Mouse (Mus musculus): ENCODE measurements at regions not wholly inside any gene's neighbourhood (a gene's known extent, or its start where the extent isn't known, plus 50 kb on each side); places are given as distances from the start of the nearest gene placed in this dataset.

DNA sequence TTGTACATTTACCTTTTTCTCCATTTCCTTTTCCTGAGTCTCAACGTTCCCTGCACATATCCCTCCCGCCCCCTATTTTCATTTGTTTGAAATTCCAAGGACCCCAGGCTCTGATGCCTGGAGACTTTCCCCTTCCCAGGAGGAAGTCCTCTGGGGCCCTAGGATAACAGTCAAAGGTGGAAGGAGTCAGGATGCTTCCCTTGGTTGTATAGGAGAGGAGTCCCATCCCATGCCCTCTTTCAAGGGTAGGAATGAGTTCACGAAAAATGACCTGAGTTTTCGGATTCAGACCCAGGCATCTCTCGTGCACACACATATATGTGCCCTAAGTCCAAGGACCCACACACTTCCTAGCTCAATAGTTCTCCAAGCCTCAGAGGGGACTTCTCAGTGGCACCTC lies 143.3 kb upstream of the Zfp703 start:
- no peaks in the 10 kb centered on the region for H3K79me3 ChIP-seq (ENCODE audit: low read depth)
- no peak overlapping the region for H3ac ChIP-seq (ENCODE audit: control insufficient read depth, insufficient read length, low read depth)
- no peak overlapping the region for H3K4me3 ChIP-seq (ENCODE audit: insufficient read depth, poor library complexity, severe bottlenecking)
- no peaks in the 10 kb centered on the region for H3K27me3 ChIP-seq (ENCODE audit: control insufficient read depth, insufficient read depth, insufficient read length)
- H3K79me2 ChIP-seq (ENCODE audit: control insufficient read depth, insufficient read depth) = no peaks in the 10 kb centered on the region
- no peak for TF ChIP-seq USF1 (IDR thresholded peaks at IDR 0.05; ENCODE audit: low read depth)
- no peaks in the 10 kb centered on the region for H3K36me3 ChIP-seq (ENCODE audit: control insufficient read depth, insufficient read depth)

DNA sequence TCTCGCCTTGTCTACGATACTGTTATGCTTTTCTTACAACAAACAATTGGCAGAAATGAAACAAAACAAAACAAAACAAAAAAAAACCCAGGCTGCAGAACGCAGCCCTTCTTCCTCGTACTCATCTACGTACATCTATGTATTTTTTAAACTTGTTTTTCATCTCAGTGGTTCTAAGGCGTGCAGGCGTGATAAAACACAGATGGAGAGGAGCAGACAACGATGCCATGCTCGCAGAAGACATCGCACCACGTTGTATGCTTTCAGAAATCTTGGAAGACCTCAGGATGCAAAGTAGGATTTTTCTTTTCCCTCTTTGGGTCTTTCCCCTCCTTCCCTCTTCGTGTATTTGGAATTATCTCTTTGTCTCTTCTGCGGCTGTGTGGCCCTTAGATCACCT lies 142.5 kb upstream of the Zfp703 start:
- Histone ChIP-seq H3ac (ENCODE audit: control insufficient read depth, insufficient read length, low read depth) (no peak overlapping the region), H3K36me3 (ENCODE audit: control insufficient read depth, insufficient read depth) (no peaks in the 10 kb centered on the region)
- no peak for TF ChIP-seq MYOG (IDR thresholded peaks at IDR 0.05; ENCODE audit: control insufficient read depth, extremely low read depth, insufficient read length)

DNA sequence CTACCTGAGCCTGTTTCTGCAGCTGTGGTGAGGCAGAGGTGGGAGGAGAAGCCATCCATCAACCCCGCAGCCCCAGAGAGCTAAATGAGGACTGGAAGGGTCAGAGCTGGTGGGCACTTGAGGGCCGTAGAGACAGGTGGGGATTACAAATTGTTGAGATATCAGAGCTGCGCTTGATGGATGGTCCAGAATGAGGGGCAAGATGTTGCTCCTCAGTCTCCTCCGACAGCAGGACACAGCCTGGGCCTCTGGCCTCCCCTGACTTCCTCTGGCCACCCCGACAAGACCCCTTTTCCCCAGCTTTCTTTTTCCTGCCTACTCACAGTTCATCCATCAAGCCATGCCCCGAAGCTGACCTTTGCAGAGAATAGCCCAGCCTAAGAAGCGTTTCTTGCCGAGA lies 142.0 kb upstream of the Zfp703 start:
- Histone ChIP-seq H3K36me3 (ENCODE audit: control insufficient read depth, insufficient read depth) (no peaks in the 10 kb centered on the region), H3ac (ENCODE audit: control insufficient read depth, insufficient read length, low read depth) (no peak overlapping the region), H3K27me3 (ENCODE audit: control insufficient read depth, insufficient read depth, insufficient read length) (no peaks in the 10 kb centered on the region), H3K79me3 (ENCODE audit: low read depth) (no peaks in the 10 kb centered on the region), H3K4me3 (ENCODE audit: insufficient read depth, poor library complexity, severe bottlenecking) (no peak overlapping the region), H3K79me2 (ENCODE audit: control insufficient read depth, insufficient read depth) (no peaks in the 10 kb centered on the region)
- no peak for TF ChIP-seq CEBPB (IDR thresholded peaks at IDR 0.05; ENCODE audit: low read depth)
- TF ChIP-seq MAX (IDR thresholded peaks at IDR 0.05) = no peak
- no peak for TF ChIP-seq USF1 (IDR thresholded peaks at IDR 0.05; ENCODE audit: low read depth)
- no peak for TF ChIP-seq MYOD1 (IDR thresholded peaks at IDR 0.05; ENCODE audit: control insufficient read depth, insufficient read length, low read depth)
- no peak for TF ChIP-seq MYOG (IDR thresholded peaks at IDR 0.05; ENCODE audit: control insufficient read depth, extremely low read depth, insufficient read length)
- no peak for TF ChIP-seq CTCF (IDR thresholded peaks at IDR 0.05; ENCODE audit: control insufficient read depth, insufficient read depth, insufficient read length)
- no peak for TF ChIP-seq FOSL1 (IDR thresholded peaks at IDR 0.05; ENCODE audit: insufficient read depth, low read length, poor library complexity, severe bottlenecking)

More for the DNA sequence above, 142.5 kb upstream of the Zfp703 start:
- no peaks in the 10 kb centered on the region for H3K79me3 ChIP-seq (ENCODE audit: low read depth)
- no peaks in the 10 kb centered on the region for H3K27me3 ChIP-seq (ENCODE audit: control insufficient read depth, insufficient read depth, insufficient read length)
- no peak overlapping the region for H3K4me3 ChIP-seq (ENCODE audit: insufficient read depth, poor library complexity, severe bottlenecking)
- no peaks in the 10 kb centered on the region for H3K79me2 ChIP-seq (ENCODE audit: control insufficient read depth, insufficient read depth)

DNA sequence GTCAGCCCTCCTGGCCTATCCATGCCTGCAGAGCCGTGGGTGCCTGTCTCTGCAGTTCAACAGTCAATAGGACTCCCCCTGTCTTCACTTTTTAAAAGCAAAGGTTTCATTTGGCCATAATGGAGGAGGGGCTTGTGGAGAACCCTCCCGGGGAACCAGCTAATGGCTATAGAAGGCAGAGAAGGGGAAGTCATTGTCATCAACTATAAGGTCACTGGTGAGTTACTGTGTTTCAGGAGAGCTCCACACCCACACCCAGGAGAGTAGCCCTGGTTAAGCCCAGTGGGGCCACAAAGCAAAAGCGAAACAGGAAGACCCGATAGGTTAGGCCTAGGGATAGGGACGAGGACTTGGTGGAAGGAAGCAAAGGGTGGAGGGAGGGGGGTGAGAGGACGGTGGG lies 141.5 kb upstream of the Zfp703 start:
- Histone ChIP-seq H3ac (ENCODE audit: control insufficient read depth, insufficient read length, low read depth) (no peak overlapping the region), H3K27me3 (ENCODE audit: control insufficient read depth, insufficient read depth, insufficient read length) (no peaks in the 10 kb centered on the region), H3K4me3 (ENCODE audit: insufficient read depth, poor library complexity, severe bottlenecking) (no peak overlapping the region), H3K79me2 (ENCODE audit: control insufficient read depth, insufficient read depth) (no peaks in the 10 kb centered on the region), H3K79me3 (ENCODE audit: low read depth) (no peaks in the 10 kb centered on the region), H3K36me3 (ENCODE audit: control insufficient read depth, insufficient read depth) (no peaks in the 10 kb centered on the region)
- no peak for TF ChIP-seq MYOD1 (IDR thresholded peaks at IDR 0.05; ENCODE audit: control insufficient read depth, insufficient read length, low read depth)
- TF ChIP-seq CTCF (IDR thresholded peaks at IDR 0.05; ENCODE audit: control insufficient read depth, insufficient read depth, insufficient read length) = no peak
- TF ChIP-seq MAX (IDR thresholded peaks at IDR 0.05) = no peak
- TF ChIP-seq MYOG (IDR thresholded peaks at IDR 0.05; ENCODE audit: control insufficient read depth, extremely low read depth, insufficient read length) = no peak
- no peak for TF ChIP-seq USF1 (IDR thresholded peaks at IDR 0.05; ENCODE audit: low read depth)
- no peak for TF ChIP-seq CEBPB (IDR thresholded peaks at IDR 0.05; ENCODE audit: low read depth)
- TF ChIP-seq FOSL1 (IDR thresholded peaks at IDR 0.05; ENCODE audit: insufficient read depth, low read length, poor library complexity, severe bottlenecking) = no peak

DNA sequence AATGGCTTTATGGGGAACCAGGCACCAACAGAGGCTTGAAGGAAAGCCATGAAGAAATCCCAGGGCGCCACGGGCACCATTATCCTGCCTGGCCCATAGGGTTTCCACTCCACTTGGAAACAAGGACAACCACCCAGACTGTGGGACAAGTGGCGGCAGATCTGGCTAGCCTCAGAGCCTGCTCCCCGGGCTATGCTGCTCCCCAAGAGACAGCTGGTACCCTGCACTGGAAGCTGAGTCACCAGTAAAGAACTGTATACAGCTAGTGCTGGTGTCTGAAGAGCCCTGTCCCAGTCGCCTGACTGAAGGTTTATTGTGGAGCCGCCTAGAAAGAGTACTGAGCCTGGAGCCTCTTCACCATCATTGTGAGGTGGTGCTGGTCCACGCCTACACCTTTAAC lies 140.6 kb upstream of the Zfp703 start:
- H3ac ChIP-seq (ENCODE audit: control insufficient read depth, insufficient read length, low read depth) = no peak overlapping the region
- no peaks in the 10 kb centered on the region for H3K79me2 ChIP-seq (ENCODE audit: control insufficient read depth, insufficient read depth)
- no peak overlapping the region for H3K4me3 ChIP-seq (ENCODE audit: insufficient read depth, poor library complexity, severe bottlenecking)
- no peaks in the 10 kb centered on the region for H3K36me3 ChIP-seq (ENCODE audit: control insufficient read depth, insufficient read depth)
- no peaks in the 10 kb centered on the region for H3K79me3 ChIP-seq (ENCODE audit: low read depth)
- no peak for TF ChIP-seq MAX (IDR thresholded peaks at IDR 0.05)
- no peak for TF ChIP-seq CTCF (IDR thresholded peaks at IDR 0.05; ENCODE audit: control insufficient read depth, insufficient read depth, insufficient read length)
- no peak for TF ChIP-seq USF1 (IDR thresholded peaks at IDR 0.05; ENCODE audit: low read depth)
- TF ChIP-seq CEBPB (IDR thresholded peaks at IDR 0.05; ENCODE audit: low read depth) = no peak
- no peak for TF ChIP-seq MYOD1 (IDR thresholded peaks at IDR 0.05; ENCODE audit: control insufficient read depth, insufficient read length, low read depth)
- TF ChIP-seq MYOG (IDR thresholded peaks at IDR 0.05; ENCODE audit: control insufficient read depth, extremely low read depth, insufficient read length) = no peak
- no peak for TF ChIP-seq FOSL1 (IDR thresholded peaks at IDR 0.05; ENCODE audit: insufficient read depth, low read length, poor library complexity, severe bottlenecking)
- no peaks in the 10 kb centered on the region for H3K27me3 ChIP-seq (ENCODE audit: control insufficient read depth, insufficient read depth, insufficient read length)

DNA sequence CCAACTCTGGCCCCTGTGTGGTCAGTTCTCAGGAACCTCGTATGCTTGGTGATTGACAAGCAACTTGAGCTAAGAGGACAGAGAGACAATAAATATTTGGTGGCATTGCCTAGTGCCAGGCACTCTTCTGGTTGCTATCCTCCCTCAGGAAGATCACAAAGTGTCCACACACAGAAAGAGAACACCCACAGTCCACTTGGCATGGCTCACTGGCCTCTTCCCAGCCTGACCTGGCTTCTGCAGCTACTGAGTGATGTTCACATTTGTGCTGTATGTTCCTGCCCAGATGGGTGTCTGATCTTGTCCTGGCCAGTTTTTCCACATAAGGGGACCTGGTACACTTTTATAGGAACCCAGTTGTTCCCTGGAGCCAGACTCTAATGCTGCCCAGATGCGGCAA lies 136.8 kb upstream of the Zfp703 start:
- TF ChIP-seq USF1 (IDR thresholded peaks at IDR 0.05; ENCODE audit: low read depth) = no peak
- no peak for TF ChIP-seq MAX (IDR thresholded peaks at IDR 0.05)
- TF ChIP-seq CEBPB (IDR thresholded peaks at IDR 0.05; ENCODE audit: low read depth) = no peak
- TF ChIP-seq MYOD1 (IDR thresholded peaks at IDR 0.05; ENCODE audit: control insufficient read depth, insufficient read length, low read depth) = no peak
- TF ChIP-seq MYOG (IDR thresholded peaks at IDR 0.05; ENCODE audit: control insufficient read depth, extremely low read depth, insufficient read length) = no peak
- TF ChIP-seq FOSL1 (IDR thresholded peaks at IDR 0.05; ENCODE audit: insufficient read depth, low read length, poor library complexity, severe bottlenecking) = no peak
- TF ChIP-seq CTCF (IDR thresholded peaks at IDR 0.05; ENCODE audit: control insufficient read depth, insufficient read depth, insufficient read length) = no peak

More for the DNA sequence above, 136.8 kb upstream of the Zfp703 start:
- Histone ChIP-seq H3K4me3 (ENCODE audit: insufficient read depth, poor library complexity, severe bottlenecking) (no peak overlapping the region), H3K79me2 (ENCODE audit: control insufficient read depth, insufficient read depth) (no peaks in the 10 kb centered on the region), H3K36me3 (ENCODE audit: control insufficient read depth, insufficient read depth) (no peaks in the 10 kb centered on the region), H3K79me3 (ENCODE audit: low read depth) (no peaks in the 10 kb centered on the region), H3ac (ENCODE audit: control insufficient read depth, insufficient read length, low read depth) (no peak overlapping the region), H3K27me3 (ENCODE audit: control insufficient read depth, insufficient read depth, insufficient read length) (no peaks in the 10 kb centered on the region)

Measured in C2C12 (cell line).